ENCODE assay signal across 8 mouse cellular contexts in the genomic region with DNA sequence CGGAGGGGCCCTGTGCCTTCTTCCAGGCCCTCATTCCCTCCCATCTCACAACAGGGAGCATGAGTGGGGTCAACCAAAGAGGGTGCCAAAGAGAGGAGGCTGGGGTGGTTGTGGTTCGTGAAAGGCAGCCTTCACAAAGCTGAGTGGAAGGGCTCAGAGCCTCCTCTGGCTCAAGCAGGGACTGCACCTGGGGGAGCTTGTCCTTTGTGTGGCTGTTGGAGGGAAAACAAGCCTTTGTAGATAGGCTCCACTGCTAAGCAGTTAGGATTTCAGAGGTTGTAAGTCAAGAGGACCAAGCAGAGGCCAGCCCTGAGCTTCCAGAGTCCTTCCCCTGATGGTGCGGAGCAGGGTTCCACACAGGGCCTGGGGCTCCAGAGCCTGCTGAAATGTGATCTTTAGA. TPM values are rescaled to one million over a fixed set of nuclear protein-coding genes. Genes with fewer than 3 reads are reported as not detected.
DNase-seq lines count a peak whose midpoint lies in the region; TF ChIP-seq lines count a peak whose summit lies in the region.
"Had no signal": no experiment of that assay in that cellular context is flagged by ENCODE, and none has a peak within 500 bp of the region (broad histone marks: within the 10 kb centered on the region; RNA-seq: fewer than 3 reads in every experiment).

No protein-coding gene starts in this region.

- no peak overlapping the region for H3K27ac ChIP-seq in layer of hippocampus, adult 2 months

- no peak for DNase-seq in layer of hippocampus, adult 2 months (ENCODE audit: low spot score in 2 of 2)
- DNase-seq in layer of hippocampus, adult 9-11 months = no peak
- peak; percentile 38 for DNase-seq in ES-CJ7 (ENCODE audit: low read depth, low spot score)
- peak; percentile 58 for DNase-seq in embryo, embryonic 11 days
- DNase-seq in spleen, postnatal 36 days (ENCODE audit: low spot score in 2 of 2) = peak; percentile 49 to 64
- no peak for DNase-seq in adrenal gland, postnatal 36 days
- DNase-seq in right cerebral cortex, postnatal 14 days = no peak
- DNase-seq: midbrain, embryonic 14.5 days had no signal

- peak; percentile 62 for TF ChIP-seq CTCF in layer of hippocampus, adult 2 months (conservative IDR thresholded peaks at IDR 0.05)

- no peak overlapping the region for H3K4me3 ChIP-seq in layer of hippocampus, adult 2 months

RNA-seq across cellular contexts. Expression of a gene that starts 14.4 kb away (rescaled TPM):
- total RNA-seq in layer of hippocampus, adult 2 months (2021) = 1 to 10 TPM in 1 of 2 experiments, under 1 TPM in 1; 0.74 to 1.1 TPM
- total RNA-seq in adrenal gland, postnatal 36 days (2021) = 10 to 100 TPM; 29.3 to 50.8 TPM

RNA-seq across cellular contexts. Expression of a gene that starts 34.5 kb away (rescaled TPM):
- total RNA-seq in layer of hippocampus, adult 2 months (2021) = 10 to 100 TPM; 78.9 to 81.5 TPM
- 100 to 1,000 TPM; 112 to 130 TPM for total RNA-seq in adrenal gland, postnatal 36 days (2021)

RNA-seq across cellular contexts. Expression of a gene that starts 39.1 kb away (rescaled TPM):
- total RNA-seq in layer of hippocampus, adult 2 months (2021) = 10 to 100 TPM; 14.8 to 16.2 TPM
- 10 to 100 TPM; 20.4 to 25.3 TPM for total RNA-seq in adrenal gland, postnatal 36 days (2021)

RNA-seq across cellular contexts. Expression of a gene that starts 44.6 kb away (rescaled TPM):
- 100 to 1,000 TPM; 587 to 618 TPM for total RNA-seq in layer of hippocampus, adult 2 months (2021)
- total RNA-seq in adrenal gland, postnatal 36 days (2021) = 100 to 1,000 TPM; 249 to 251 TPM

RNA-seq across cellular contexts. Expression of a gene that starts 57.6 kb away (rescaled TPM):
- 1 to 10 TPM; 3.8 to 4.4 TPM for total RNA-seq in layer of hippocampus, adult 2 months (2021)
- total RNA-seq in adrenal gland, postnatal 36 days (2021) = 1 to 10 TPM; 2.6 to 3.6 TPM

Comparison
In these comparisons a context has a peak if more than half of its experiments do, and no peak if none do; other contexts are left out.
1. DNase-seq: peak in ES-CJ7 (single experiment), embryo, embryonic 11 days (single experiment) and spleen, postnatal 36 days (2 of 2); none in layer of hippocampus, adult 2 months (0 of 2), layer of hippocampus, adult 9-11 months (single experiment), adrenal gland, postnatal 36 days (0 of 2) and right cerebral cortex, postnatal 14 days (single experiment).
2. RNA of a gene that starts 14.4 kb away (total RNA-seq): 29.3 to 50.8 TPM in adrenal gland, postnatal 36 days; 0.74 to 1.1 TPM in layer of hippocampus, adult 2 months; every median in the first group is over 10 times any median in the second.